Mouse (Mus musculus): Measurements from ENCODE around the gene Nkx2-3. TPM values are rescaled to one million over a fixed set of nuclear protein-coding genes. Genes with fewer than 3 reads are reported as not detected.

Nkx2-3 gene
- total RNA-seq, 2 experiments from 2014 or later, result 1.3 TPM; not detected in 1

DNA sequence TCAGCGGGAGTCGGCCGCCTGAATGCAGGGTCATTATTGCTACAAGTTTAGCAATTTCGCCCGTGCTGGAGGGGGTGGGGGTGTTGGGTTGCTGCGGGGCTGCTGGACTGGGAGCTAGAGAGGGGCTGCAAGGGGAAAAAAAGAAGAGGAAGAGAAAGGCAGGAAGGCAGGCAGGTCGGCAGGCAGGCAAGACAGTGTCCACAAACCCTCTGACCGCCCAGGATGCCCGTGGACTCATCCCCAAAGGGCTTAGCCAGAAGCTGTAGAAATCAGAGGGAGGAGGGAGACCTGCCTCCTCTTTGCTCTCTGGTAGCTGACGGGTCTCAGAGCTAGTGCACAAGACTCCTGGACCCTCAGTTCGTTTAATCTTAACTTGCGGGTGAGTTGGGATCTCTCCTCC is 4.8 kb downstream of the Nkx2-3 start:
- ATAC-seq (replicated peaks; ENCODE audit: low FRiP score, poor library complexity, severe bottlenecking), result no peak

- no peak for ATAC-seq (replicated peaks; ENCODE audit: low FRiP score, poor library complexity, severe bottlenecking)
Observed at GRCm38 (mm10) chr19:43617761-43618349, 5.7 kb downstream of the Nkx2-3 start.

- ATAC-seq (replicated peaks; ENCODE audit: low FRiP score, poor library complexity, severe bottlenecking), result no peak
Observed at GRCm38 (mm10) chr19:43618505-43619030, 6.4 kb downstream of the Nkx2-3 start.

DNA sequence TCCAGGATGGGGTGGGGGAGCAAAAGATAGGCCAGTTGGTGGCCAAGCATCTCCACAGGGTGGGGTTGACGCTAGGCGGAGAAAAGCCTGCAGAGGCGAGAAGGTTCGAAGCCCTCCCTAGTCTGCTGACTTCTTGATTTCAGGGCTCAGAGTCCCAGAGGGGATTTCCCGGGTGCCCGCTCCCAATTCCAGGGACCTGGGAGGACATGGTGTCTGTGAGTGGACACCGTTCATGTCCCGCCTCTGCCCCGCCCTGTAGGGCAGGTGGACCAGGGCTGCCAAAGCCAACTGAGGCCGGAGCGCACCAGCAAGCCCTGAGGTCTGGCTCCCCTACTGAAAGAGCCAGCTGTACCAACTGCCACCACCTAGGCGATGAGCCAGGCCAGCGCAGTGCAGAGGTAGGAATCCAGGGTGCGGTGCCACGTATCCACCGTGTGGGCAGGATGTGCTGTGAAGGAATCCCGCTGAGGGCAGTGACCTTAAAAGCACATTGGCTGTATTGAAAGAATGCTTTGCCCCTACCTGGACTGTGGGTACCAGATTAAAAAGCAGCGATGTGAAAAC is 7.9 kb downstream of the Nkx2-3 start:
- no peak for ATAC-seq (replicated peaks; ENCODE audit: low FRiP score, poor library complexity, severe bottlenecking)

- ATAC-seq (replicated peaks; ENCODE audit: low FRiP score, poor library complexity, severe bottlenecking), result no peak
Observed at GRCm38 (mm10) chr19:43623913-43624312, 11.8 kb downstream of the Nkx2-3 start.

- ATAC-seq (replicated peaks; ENCODE audit: low FRiP score, poor library complexity, severe bottlenecking), result no peak
Observed at GRCm38 (mm10) chr19:43626160-43626559, 14.0 kb downstream of the Nkx2-3 start.

GRCm38 (mm10) chr19:43627345-43627744 is 15.2 kb downstream of the Nkx2-3 start:
- no peak for ATAC-seq (replicated peaks; ENCODE audit: low FRiP score, poor library complexity, severe bottlenecking)

GRCm38 (mm10) chr19:43629088-43629487 is 17.0 kb downstream of the Nkx2-3 start:
- ATAC-seq (replicated peaks; ENCODE audit: low FRiP score, poor library complexity, severe bottlenecking), result no peak

GRCm38 (mm10) chr19:43630466-43631251 is 18.5 kb downstream of the Nkx2-3 start:
- peak; percentile 87 for ATAC-seq (replicated peaks; ENCODE audit: low FRiP score, poor library complexity, severe bottlenecking)

GRCm38 (mm10) chr19:43641833-43642232 is 29.7 kb downstream of the Nkx2-3 start:
- no peak for ATAC-seq (replicated peaks; ENCODE audit: low FRiP score, poor library complexity, severe bottlenecking)

DNA sequence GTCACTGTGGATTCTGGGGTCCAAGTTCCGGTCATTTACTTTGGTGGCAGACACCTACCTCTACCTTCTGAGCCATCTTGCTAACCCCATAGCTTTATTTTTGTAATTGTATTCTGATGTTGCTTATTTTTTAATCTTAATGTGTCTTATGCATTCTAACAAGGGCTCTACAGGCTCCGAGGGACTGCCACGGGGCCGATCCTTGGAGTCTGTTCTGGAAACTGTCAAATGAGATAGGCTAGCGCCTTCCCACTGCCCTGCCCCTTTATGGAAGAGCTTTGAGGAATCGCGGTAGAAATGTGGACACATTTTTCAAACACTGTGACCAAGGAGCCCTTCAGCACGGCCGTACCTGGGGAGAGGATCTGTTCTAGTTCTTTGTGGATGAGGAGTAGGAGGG is 30.7 kb downstream of the Nkx2-3 start:
- ATAC-seq (replicated peaks; ENCODE audit: low FRiP score, poor library complexity, severe bottlenecking), result no peak

- ATAC-seq (replicated peaks; ENCODE audit: low FRiP score, poor library complexity, severe bottlenecking), result no peak
Observed at GRCm38 (mm10) chr19:43645508-43645907, 33.4 kb downstream of the Nkx2-3 start.

DNA sequence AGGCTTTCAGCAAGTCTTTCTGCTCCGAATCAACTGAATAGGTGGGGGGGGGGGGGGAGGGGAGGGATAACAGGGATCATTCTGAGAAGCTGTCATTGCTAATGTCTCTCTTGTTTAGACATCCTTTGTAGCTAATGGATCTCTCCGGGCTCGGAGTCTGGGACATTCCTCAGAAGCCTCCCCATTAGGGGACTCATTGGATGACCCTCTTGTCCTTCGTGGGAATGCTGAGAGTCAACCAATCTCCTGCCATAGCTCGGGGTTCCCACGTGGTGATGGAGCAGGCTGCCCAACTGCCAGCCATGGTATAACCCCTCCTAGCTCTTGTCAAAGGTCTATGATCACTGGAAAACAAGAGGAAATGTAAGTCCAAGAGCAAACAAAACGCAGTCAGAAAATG is 34.7 kb downstream of the Nkx2-3 start:
- no peak for ATAC-seq (replicated peaks; ENCODE audit: low FRiP score, poor library complexity, severe bottlenecking)

GRCm38 (mm10) chr19:43647261-43647660 is 35.1 kb downstream of the Nkx2-3 start:
- no peak for ATAC-seq (replicated peaks; ENCODE audit: low FRiP score, poor library complexity, severe bottlenecking)

DNA sequence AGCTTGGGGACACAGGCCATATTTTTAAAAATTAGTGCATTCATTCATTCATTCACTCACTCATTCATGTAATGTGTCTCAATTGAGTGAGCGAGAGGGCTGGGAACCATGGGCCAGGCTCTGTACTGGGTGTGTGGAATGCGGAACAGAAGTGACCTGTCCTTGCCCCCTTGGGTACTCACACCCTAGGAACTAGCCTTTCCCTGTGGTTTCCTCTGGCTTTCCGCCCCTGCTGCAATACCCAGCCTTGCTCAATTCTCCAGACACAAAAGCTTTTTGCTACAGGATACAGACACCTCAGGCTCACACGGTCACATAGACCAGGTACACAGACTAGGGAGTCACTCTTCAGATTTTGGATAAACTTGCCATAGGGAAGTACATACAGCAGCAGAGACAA is 36.2 kb downstream of the Nkx2-3 start:
- no peak for ATAC-seq (replicated peaks; ENCODE audit: low FRiP score, poor library complexity, severe bottlenecking)

GRCm38 (mm10) chr19:43651241-43651785 is 39.2 kb downstream of the Nkx2-3 start:
- no peak for ATAC-seq (replicated peaks; ENCODE audit: low FRiP score, poor library complexity, severe bottlenecking)

DNA sequence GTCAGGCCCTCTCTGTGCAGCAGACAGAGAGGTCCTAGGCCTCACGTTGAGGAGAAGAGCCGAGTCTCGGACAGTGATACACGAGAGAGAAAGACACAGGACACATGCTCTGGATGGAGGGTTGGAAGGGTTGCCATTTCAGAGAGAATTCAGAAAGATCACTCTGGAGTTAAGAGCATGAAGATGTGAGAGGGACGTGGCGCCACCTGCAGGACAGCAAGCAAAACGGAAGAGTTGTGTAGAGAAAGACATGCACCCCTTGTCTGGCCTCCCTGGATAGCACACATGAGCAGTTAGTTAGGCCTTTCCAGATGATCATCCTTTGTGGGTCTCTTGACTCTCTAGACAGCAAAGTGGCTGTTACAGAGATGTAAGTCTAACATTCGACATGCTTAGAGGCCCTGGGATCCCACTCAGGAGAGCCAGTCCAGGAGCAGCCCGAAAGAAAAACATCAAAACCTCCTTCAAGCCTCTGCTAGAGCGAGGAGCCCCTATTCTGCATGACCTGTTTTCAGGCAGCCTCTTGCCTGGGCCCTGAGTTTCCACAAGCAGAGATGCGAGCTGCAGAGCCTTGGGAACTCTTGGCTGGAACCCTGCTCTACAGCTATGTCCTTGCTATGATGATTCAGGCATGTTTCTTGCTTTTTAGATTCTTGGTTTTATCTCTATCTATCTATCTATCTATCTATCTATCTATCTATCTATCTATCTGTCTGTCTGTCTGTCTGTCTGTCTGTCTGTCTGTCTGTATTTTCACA is 43.8 kb downstream of the Nkx2-3 start:
- no peak for ATAC-seq (replicated peaks; ENCODE audit: low FRiP score, poor library complexity, severe bottlenecking)

DNA sequence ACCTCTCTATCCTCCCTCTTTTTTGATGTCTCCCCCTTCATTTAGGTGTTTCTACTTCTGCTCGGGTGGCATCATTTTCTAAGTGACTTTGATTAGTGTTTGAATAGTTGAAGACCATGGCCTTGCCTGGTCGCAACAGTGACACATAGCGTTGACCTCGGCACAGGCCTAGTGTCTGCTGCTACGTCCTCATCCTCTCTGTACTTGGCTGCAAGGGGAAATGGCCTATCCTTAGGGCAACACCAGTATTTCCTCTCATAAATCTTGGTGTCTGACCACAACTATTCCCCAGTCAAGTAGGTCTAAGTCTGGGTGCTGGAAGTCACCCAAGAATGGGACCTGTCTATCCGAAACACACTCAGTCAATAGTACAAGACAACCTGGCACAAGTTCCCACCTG is 47.5 kb downstream of the Nkx2-3 start:
- no peak for ATAC-seq (replicated peaks; ENCODE audit: low FRiP score, poor library complexity, severe bottlenecking)

DNA sequence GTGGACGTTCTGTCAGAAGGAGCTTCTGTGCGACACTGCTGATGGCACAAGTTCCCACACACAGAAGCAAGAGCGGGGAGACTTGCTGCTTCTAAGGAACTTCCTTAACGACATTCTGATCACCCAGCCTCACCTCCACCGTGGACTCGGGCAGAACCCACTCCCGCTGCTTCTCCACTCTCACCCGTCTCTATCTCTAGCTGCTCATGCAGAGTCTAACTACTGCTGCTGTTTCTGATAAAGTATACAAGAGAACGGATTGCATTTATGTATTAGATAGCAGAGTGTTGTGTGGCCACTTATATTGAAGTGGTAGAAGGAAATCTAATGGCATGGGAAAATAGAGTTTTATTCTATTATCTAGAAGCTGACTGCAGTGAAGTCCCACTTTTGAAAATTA is 48.6 kb downstream of the Nkx2-3 start:
- ATAC-seq (replicated peaks; ENCODE audit: low FRiP score, poor library complexity, severe bottlenecking), result no peak

All from erythroid progenitor cell, adult 5-6 weeks (primary cell).